ENCODE assay signal across 9 mouse cellular contexts in the genomic region with DNA sequence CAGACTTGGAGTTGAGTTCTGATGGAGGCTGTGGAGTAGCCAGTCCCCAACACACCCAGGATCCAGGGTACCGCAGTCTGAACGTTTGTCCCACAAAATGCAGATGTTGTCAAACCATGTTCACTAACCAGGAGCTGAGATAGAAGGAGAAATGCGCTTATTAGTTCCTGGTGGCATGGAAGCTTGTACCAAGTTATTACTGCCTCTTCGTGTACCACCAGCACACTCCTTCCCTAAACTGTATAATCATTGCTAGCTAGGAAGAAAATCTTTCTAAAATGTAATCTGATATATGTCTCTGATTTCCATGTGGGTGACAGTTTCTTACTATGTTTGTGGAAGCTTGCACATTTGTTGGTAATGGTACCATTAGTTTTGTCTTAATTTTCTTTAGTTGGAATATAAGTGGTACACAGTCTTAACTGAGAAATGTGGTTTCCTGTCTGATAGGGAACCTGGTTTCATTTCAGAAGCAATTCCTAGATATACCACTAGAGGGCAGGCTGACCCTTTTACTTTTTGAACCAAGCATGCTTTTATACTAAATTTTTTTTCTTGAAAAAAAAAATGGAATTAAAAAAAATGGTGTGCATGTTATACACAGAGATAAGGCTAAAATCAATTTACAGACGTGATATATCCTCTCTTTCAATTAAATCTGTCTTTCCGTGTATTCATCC.
DNase-seq lines count a peak whose midpoint lies in the region; ATAC-seq lines count a peak whose summit lies in the region.
"Had no signal": no experiment of that assay in that cellular context is flagged by ENCODE, and none has a peak within 500 bp of the region (broad histone marks: within the 10 kb centered on the region; RNA-seq: fewer than 3 reads in every experiment).

No protein-coding gene starts in this region.

- H3K9me3 ChIP-seq in hindbrain, embryonic 14.5 days (ENCODE audit: control insufficient read depth, low read length), result no peaks in the 10 kb centered on the region
- H3K9me3 ChIP-seq in hindbrain, embryonic 10.5 days, result no peaks in the 10 kb centered on the region
- H3K9me3 ChIP-seq: limb, embryonic 12.5 days had no signal

- DNase-seq in hindbrain, embryonic 14.5 days (ENCODE audit: low spot score), result peak; percentile 92
- DNase-seq in hindbrain, embryonic 10.5 days (ENCODE audit: low spot score), result no peak
- peak; percentile 46 for DNase-seq in thymus, postnatal 0 days (ENCODE audit: low spot score)
- no peak for DNase-seq in thymus, adult 18-20 months
- peak; percentile 19 for DNase-seq in c-Kit-positive CD71-negative TER-119-negative erythroid progenitor cells, embryonic 14.5 days (ENCODE audit: low read depth)
- DNase-seq in lung, postnatal 14 days, result peak; percentile 45
- DNase-seq in gastrocnemius, postnatal 4 days (ENCODE audit: low spot score in 2 of 2), result no peak
- DNase-seq in yolk sac, embryonic 10.5 days (ENCODE audit: low spot score), result no peak

- H3K27me3 ChIP-seq in hindbrain, embryonic 14.5 days (ENCODE audit: control insufficient read depth, insufficient read depth, low read length), result no peaks in the 10 kb centered on the region
- H3K27me3 ChIP-seq in hindbrain, embryonic 10.5 days (ENCODE audit: insufficient read depth, poor library complexity, severe bottlenecking), result no peaks in the 10 kb centered on the region
- H3K27me3 ChIP-seq: limb, embryonic 12.5 days had no signal

- H3K36me3 ChIP-seq in hindbrain, embryonic 14.5 days (replicated peaks; ENCODE audit: control insufficient read depth, insufficient read depth), result no peaks in the 10 kb centered on the region
- H3K36me3 ChIP-seq in hindbrain, embryonic 10.5 days, result no peaks in the 10 kb centered on the region
- H3K36me3 ChIP-seq: limb, embryonic 12.5 days had no signal

- no peaks in the 10 kb centered on the region for H3K4me1 ChIP-seq in hindbrain, embryonic 14.5 days (replicated peaks; ENCODE audit: control insufficient read depth, insufficient read depth, low read length)
- H3K4me1 ChIP-seq in hindbrain, embryonic 10.5 days (replicated peaks), result no peaks in the 10 kb centered on the region

- no peak for ATAC-seq in hindbrain, embryonic 14.5 days (ENCODE audit: low FRiP score)

- no peak overlapping the region for H3K4me2 ChIP-seq in hindbrain, embryonic 14.5 days (replicated peaks)
- H3K4me2 ChIP-seq: limb, embryonic 12.5 days had no signal

- H3K4me3 ChIP-seq in hindbrain, embryonic 14.5 days (replicated peaks; ENCODE audit: low read length), result no peak overlapping the region
- no peak overlapping the region for H3K4me3 ChIP-seq in hindbrain, embryonic 10.5 days
- H3K4me3 ChIP-seq: limb, embryonic 12.5 days had no signal

- H3K27ac ChIP-seq in hindbrain, embryonic 14.5 days, result no peak overlapping the region
- no peak overlapping the region for H3K27ac ChIP-seq in hindbrain, embryonic 10.5 days
- H3K27ac ChIP-seq: limb, embryonic 12.5 days had no signal

- no peak overlapping the region for H3K9ac ChIP-seq in hindbrain, embryonic 14.5 days
- H3K9ac ChIP-seq: limb, embryonic 12.5 days had no signal

- WGBS in hindbrain, embryonic 14.5 days, result 62% methylated on average over 6 of the region's 6 CpGs
- WGBS in hindbrain, embryonic 10.5 days, result 65% methylated on average over 6 of the region's 6 CpGs

Comparison
In these comparisons a context has a peak if more than half of its experiments do, and no peak if none do; other contexts are left out.
1. DNase-seq: peak in hindbrain, embryonic 14.5 days (single experiment), thymus, postnatal 0 days (single experiment), c-Kit-positive CD71-negative TER-119-negative erythroid progenitor cells, embryonic 14.5 days (single experiment) and lung, postnatal 14 days (single experiment); none in hindbrain, embryonic 10.5 days (single experiment), thymus, adult 18-20 months (0 of 2), gastrocnemius, postnatal 4 days (0 of 2) and yolk sac, embryonic 10.5 days (single experiment).